Mouse (Mus musculus) cerebellum, postnatal 36 days (tissue): ENCODE results near the gene Rbm17.
"Not testable (repeated sequence)": the region's sequence is repeated elsewhere in the genome, so short reads cannot be mapped to it uniquely, and the experiment has no call there.

Experiments used
- DNase-seq, 2 experiments: peaks; one replicate each; pipeline ENCODE4 v3.0.0; 2021 to 2022; ENCODE audit warnings: mixed read lengths in 2 of 2

Rbm17 gene

GRCm38 (mm10) chr2:11542640-11543039, 61.3 kb downstream of the Rbm17 start:
- DNase-seq: peak; percentile 73 to 77

GRCm38 (mm10) chr2:11542121-11542520, 61.8 kb downstream of the Rbm17 start:
- DNase-seq: no peak

- DNase-seq: not testable (repeated sequence)
Measured at GRCm38 (mm10) chr2:11541528-11541927, 62.4 kb downstream of the Rbm17 start.

GRCm38 (mm10) chr2:11535966-11536365, 68.0 kb downstream of the Rbm17 start:
- DNase-seq: no peak
